Mouse (Mus musculus) embryo, embryonic 11.5 days (tissue): ENCODE results near the gene Thada.

Source experiments
- DNase-seq: peaks from one replicate; pipeline ENCODE4 v3.0.0-alpha.2; 2012; ENCODE audit warnings: low read depth, low spot score

Gene Thada

GRCm38 (mm10) chr17:84372411-84373045 lies 93.5 kb downstream of the Thada start:
- DNase-seq: no peak

GRCm38 (mm10) chr17:84370385-84370784 lies 95.6 kb downstream of the Thada start:
- no peak for DNase-seq

GRCm38 (mm10) chr17:84369769-84370168 lies 96.2 kb downstream of the Thada start:
- DNase-seq: no peak

- DNase-seq: no peak
These were observed 97.6 kb downstream of the Thada start for GRCm38 (mm10) chr17:84368213-84369014.

- no peak for DNase-seq
These were observed 98.3 kb downstream of the Thada start for GRCm38 (mm10) chr17:84367663-84368062.

DNA sequence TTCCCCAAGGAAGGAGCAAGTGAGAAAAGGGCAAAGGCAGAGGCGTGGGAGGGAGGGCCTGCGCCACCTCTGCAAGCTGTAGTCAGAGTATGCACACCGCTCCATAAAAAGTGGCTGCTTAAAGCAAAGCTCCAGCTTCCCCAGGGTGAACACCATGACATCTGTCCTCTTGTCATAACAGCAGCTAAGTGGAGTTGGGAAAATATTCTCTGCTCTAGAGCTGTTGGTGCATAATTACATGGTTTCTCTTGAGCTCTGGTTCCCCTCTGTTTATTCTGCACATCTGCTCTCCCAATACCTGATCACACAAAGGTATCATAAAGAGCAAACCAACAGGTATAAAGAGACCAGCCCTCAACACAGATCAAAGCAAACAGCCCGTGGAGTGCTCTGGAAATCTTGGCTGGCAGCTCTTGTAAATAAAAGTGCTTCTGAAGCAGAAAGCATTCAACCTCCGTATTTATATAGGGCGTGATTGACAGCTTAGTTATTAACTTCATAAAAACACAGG lies 100.2 kb downstream of the Thada start:
- DNase-seq: peak; percentile 24

GRCm38 (mm10) chr17:84365006-84365716 lies 100.8 kb downstream of the Thada start:
- no peak for DNase-seq

- no peak for DNase-seq
These were observed 102.6 kb downstream of the Thada start for GRCm38 (mm10) chr17:84363444-84363843.

DNA sequence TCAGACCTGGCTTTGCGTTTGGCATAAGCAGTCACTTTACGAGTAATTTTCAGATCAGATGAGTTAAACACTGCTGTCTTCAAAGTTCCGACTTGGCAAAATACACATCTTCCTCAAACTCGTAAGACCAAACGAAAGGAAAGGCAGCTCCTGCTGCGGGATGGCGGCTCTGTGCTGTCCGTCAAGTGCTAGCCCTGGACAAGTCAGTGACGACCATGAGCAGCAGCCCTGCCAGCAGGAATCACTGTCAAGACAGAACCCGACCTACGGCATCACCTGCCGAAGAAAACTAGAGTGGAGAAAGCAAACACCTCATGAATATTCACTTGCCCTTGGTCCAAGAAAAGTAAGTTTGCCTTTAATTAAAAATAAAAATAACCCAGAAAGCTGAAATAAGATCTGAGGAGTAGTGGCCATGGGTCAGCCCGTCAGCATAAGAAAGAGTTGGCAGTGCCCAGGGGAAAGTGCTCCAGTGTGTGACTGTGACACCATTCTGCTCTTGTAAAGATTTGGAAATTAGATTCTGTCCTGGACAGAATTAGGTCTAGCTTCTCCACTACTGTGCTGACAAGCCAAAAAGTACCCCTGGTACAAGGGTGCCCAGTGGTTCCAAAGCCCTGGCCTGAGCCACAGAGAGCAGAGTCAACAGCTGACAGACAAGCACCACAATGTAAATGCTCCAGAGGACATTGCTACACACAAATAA lies 103.3 kb downstream of the Thada start:
- DNase-seq: no peak

GRCm38 (mm10) chr17:84361006-84361405 lies 105.0 kb downstream of the Thada start:
- no peak for DNase-seq

DNA sequence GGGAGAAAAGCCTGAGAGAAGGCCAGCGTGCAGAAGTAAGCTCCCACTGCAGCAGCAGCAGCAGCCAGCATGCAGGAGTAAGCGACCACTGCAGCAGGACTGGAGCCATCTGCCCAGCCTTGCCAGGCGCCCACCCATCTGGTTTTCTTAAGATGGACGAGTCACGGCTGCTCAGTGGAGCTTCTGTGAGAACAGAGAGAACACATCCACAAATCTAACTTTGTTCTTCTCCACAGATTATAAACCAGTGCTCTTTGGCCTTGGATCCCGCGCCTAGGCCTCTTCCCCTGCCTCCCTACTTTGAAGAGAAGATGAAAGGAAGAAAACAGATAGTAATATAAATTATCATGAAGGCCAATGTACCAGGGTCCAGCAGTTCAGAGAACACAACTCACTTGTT lies 106.2 kb downstream of the Thada start:
- DNase-seq: no peak

- DNase-seq: no peak
These were observed 106.9 kb downstream of the Thada start for GRCm38 (mm10) chr17:84358951-84359644.

DNA sequence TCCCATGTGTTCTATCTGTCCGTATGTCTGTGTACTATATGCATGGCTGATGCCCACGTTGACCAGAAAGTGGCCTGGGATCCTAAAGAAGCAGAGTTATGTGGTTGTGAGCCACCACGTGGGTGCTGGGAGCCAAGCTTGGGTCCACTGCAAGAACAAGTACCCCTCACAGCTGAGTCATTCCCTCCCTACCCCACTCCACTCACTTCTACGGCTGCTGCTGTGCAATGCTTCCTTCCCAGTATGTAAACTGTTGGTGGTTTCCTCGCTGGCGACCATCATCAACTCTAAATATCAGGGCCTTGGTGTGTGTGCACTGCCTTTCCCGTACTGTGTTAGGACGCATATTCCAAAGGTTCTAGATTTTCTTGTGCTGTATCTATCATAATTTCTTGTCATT lies 108.2 kb downstream of the Thada start:
- no peak for DNase-seq

DNA sequence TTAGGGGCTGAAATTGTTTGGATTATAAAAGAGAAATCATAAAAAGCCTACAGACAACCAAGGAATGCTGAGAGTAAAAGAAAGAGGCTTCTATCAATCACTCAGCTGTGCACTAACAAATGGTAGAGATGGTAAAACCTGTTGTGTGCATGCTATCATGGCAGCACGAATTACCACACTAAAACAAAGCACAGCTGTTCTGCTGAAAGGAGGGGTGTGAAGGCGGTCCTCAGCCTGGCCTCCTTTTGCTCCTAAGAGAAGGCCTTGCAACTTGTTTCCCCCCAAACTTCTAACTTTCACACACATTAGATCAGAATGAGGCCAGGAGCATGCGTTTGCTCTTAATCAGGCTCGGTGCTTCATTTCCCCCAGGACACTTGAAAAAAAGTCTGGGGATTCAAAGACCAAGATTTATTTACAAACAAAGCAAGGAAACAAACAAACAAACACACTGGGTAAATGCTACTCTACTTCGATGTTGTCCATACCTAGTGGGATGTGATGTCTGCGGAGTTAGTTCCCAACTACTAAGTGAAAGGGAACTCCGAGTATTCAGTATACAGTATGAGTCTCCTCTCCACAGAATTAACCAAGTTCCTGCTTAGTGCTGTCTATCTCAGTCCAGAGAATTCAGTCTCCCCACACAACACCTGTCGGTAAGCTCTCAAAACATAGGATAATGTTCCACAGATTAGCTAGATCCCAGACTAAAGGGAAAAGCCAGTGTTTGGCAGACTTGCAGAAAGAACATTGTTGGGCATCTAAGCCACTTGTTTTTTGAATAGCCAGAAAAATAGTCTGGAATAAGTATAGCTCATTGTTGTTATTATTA lies 109.7 kb downstream of the Thada start:
- DNase-seq: no peak

DNA sequence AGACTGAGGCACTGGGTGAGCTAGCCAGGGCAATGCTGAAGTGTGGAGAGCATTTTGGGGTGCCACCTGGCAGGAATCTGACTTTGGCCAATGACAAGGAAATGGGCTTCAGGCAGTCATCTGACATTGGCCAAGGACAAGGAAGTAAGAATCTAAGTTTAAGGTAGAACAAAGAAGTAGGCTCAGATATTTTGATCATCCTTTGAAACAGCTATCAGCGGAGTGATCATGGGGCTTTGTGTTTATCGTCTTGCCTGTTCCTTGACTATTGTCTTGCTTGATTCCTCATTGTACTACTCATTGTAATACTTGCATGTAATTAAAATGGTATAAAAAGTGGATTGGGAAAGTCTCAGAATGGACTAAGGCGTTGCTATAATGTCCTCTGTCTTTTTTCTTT lies 111.0 kb downstream of the Thada start:
- no peak for DNase-seq

DNA sequence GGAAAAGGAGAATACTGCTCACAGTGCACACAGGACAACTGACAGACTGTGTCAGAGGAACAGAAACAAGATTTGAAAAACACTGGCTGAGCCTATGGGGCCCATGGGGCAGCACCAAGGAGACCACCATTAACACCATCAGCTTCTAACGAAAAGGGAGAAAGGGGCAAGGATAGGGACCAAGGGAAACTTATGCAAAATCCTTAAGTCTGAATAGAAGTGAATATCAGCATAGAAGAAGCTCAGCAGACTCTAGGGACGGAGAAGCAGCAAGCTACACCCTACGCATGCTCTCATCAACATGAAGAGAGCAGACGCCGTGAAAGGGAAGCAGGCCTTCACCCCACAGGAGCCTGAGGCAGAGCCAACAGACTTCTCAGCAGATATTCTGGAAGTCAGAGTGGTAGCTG lies 112.1 kb downstream of the Thada start:
- DNase-seq: no peak

DNA sequence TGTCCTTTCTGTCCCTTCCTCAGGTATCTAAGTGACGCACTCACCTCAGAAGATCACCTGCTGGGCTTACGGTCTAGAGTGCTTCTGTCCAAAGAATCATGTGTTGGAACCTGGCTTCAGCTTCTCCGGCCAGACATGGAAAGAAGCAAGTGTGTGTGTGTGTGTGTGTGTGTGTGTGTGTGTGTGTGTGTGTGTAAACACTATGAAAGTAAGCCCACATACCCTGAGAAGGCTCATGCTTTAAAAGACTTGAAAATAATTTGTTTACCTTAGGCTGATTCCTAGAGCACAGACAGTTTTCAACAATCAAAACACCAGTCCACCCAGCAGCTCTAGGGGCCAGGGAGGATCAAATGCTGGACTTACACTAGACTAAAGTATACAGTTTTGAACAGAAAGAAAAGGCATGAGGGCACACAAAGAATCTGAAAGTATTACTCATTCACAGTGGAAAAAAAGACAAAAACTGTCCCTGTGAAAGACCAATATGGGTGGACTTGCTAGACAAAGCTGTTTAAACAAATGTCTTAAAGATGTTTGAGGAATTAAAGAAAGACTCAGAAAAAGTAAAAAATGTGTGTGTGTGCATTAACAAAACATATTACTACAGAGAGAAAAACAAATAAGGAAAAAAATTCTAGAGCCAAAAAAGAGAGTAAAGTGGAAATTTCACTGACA lies 112.6 kb downstream of the Thada start:
- DNase-seq: no peak

- DNase-seq: no peak
These were observed 113.2 kb downstream of the Thada start for GRCm38 (mm10) chr17:84352790-84353154.

GRCm38 (mm10) chr17:84351912-84352789 lies 113.9 kb downstream of the Thada start:
- DNase-seq: no peak
